Mouse (Mus musculus) forebrain, embryonic 16.5 days (tissue): ENCODE measurements around the gene Gtf2a2. TPM values are rescaled to one million over a fixed set of nuclear protein-coding genes. Genes with fewer than 3 reads are reported as not detected.

Experiments
- ATAC-seq: fragments of 200-750 bp; cut with Nextera tagmentation; 2 replicates; pipeline ENCODE4 v1.8.0; 2017; ENCODE audit warnings: mild to moderate bottlenecking, moderate library complexity
- H3K27ac ChIP-seq: fragments of 300-500 bp; sonication (generic); 2 replicates; pipeline ENCODE4 v1.5.1; 2014; ENCODE audit warnings: low read length, control low read depth
- H3K27me3 ChIP-seq: fragments of 300-500 bp; sonication (generic); replicated peaks from 2 replicates; pipeline ENCODE4 v1.6.1; 2014; ENCODE audit warnings: low read length; ENCODE audit not compliant: control insufficient read depth, insufficient read depth
- H3K36me3 ChIP-seq: fragments of 300-500 bp; sonication (generic); 2 replicates; pipeline ENCODE4 v1.6.1; 2014; ENCODE audit not compliant: control insufficient read depth, insufficient read depth
- H3K4me1 ChIP-seq: fragments of 300-500 bp; sonication (generic); replicated peaks from 2 replicates; pipeline ENCODE4 v1.6.1; 2014; ENCODE audit warnings: low read length; ENCODE audit not compliant: control insufficient read depth, insufficient read depth
- H3K4me2 ChIP-seq: fragments of 300-500 bp; sonication (generic); 2 replicates; pipeline ENCODE4 v1.6.1; 2014; ENCODE audit warnings: mild to moderate bottlenecking, low read length, control low read depth
- H3K4me3 ChIP-seq: fragments of 300-500 bp; sonication (generic); replicated peaks from 2 replicates; pipeline ENCODE4 v1.5.1; 2014; ENCODE audit warnings: mild to moderate bottlenecking, low read length, control low read depth
- H3K9ac ChIP-seq: fragments of 300-500 bp; sonication (generic); replicated peaks from 2 replicates; pipeline ENCODE4 v1.6.1; 2014; ENCODE audit warnings: low read depth, low read length, control low read depth
- H3K9me3 ChIP-seq: fragments of 300-500 bp; sonication (generic); 2 replicates; pipeline ENCODE4 v1.6.1; 2016; ENCODE audit warnings: low read length; ENCODE audit not compliant: control insufficient read depth
- WGBS: fragments of 180-500 bp; shearing (Covaris S2); extraction: QIAGEN DNeasy Blood & Tissue Kit; methylation state at CpG from one replicate; pipeline ENCODE4 v1.1.7; 2014; 5-methylcytosine and 5-hydroxymethylcytosine counted together
- polyA plus RNA-seq: library from polyadenylated mRNA; unstranded; fragments of >200 nt; fragmentation: Nextera tagmentation; extraction: Ambion mirVana; gene quantifications from 2 replicates; pipeline ENCODE4 v1.2.1, GENCODE M21; 2015

Gene Gtf2a2
- polyA plus RNA-seq, result 206 and 214 TPM in 2 replicates

GRCm38 (mm10) chr9:70012408-70012901 is at the start of gene Gtf2a2:
TSS of gene Gtf2a2 (plus strand) at chr9:70012550.
- WGBS, result under 1% methylated on average over 56 of the region's 57 CpGs
- Histone ChIP-seq H3K9ac (peak within 1 kb of the TSS; percentile 89), H3K4me3 (peak within 1 kb of the TSS; percentile 81), H3K27ac (peak within 1 kb of the TSS; percentile 91), H3K9me3 (no peaks in the 10 kb centered on the region), H3K4me2 (peak within 1 kb of the TSS; percentile 83), H3K36me3 (peaks cover 19% of the 10 kb centered on the region), H3K27me3 (no peaks in the 10 kb centered on the region), H3K4me1 (peaks cover 15% of the 10 kb centered on the region)
- peak; percentile 98 for ATAC-seq

- Histone ChIP-seq H3K9me3 (no peaks in the 10 kb centered on the region), H3K4me2 (no peak overlapping the region), H3K36me3 (no peaks in the 10 kb centered on the region), H3K27ac (no peak overlapping the region), H3K27me3 (no peaks in the 10 kb centered on the region), H3K4me3 (no peak overlapping the region), H3K4me1 (no peaks in the 10 kb centered on the region), H3K9ac (no peak overlapping the region)
- 84% methylated on average over 3 of the region's 3 CpGs for WGBS
- no peak for ATAC-seq
These were observed 48.0 kb upstream of the Gtf2a2 start for GRCm38 (mm10) chr9:69964370-69964769.

GRCm38 (mm10) chr9:69985526-69985925 is 26.8 kb upstream of the Gtf2a2 start:
- Histone ChIP-seq H3K4me1 (peaks cover 3% of the 10 kb centered on the region), H3K9me3 (no peaks in the 10 kb centered on the region), H3K4me3 (no peak overlapping the region), H3K27me3 (no peaks in the 10 kb centered on the region), H3K36me3 (no peaks in the 10 kb centered on the region), H3K4me2 (no peak overlapping the region), H3K27ac (no peak overlapping the region), H3K9ac (no peak overlapping the region)
- no peak for ATAC-seq
- 87% methylated on average over 1 of the region's 1 CpGs for WGBS

GRCm38 (mm10) chr9:69986063-69986462 is 26.3 kb upstream of the Gtf2a2 start:
- no peak overlapping the region for H3K4me2 ChIP-seq
- H3K9me3 ChIP-seq, result no peaks in the 10 kb centered on the region
- H3K4me1 ChIP-seq, result peaks cover 8% of the 10 kb centered on the region
- no peaks in the 10 kb centered on the region for H3K27me3 ChIP-seq
- ATAC-seq, result no peak
- WGBS, result 83% methylated on average over 10 of the region's 10 CpGs
- H3K9ac ChIP-seq, result no peak overlapping the region
- no peaks in the 10 kb centered on the region for H3K36me3 ChIP-seq
- H3K4me3 ChIP-seq, result no peak overlapping the region
- no peak overlapping the region for H3K27ac ChIP-seq

GRCm38 (mm10) chr9:69986571-69986970 is 25.8 kb upstream of the Gtf2a2 start:
- Histone ChIP-seq H3K36me3 (no peaks in the 10 kb centered on the region; the same call in 1 of the 2 replicates), H3K9me3 (no peaks in the 10 kb centered on the region), H3K4me1 (peaks cover 13% of the 10 kb centered on the region), H3K4me3 (no peak overlapping the region), H3K4me2 (no peak overlapping the region), H3K27me3 (no peaks in the 10 kb centered on the region), H3K27ac (no peak overlapping the region), H3K9ac (no peak overlapping the region)
- whole genome bisulfite sequencing, result 90% methylated on average over 5 of the region's 5 CpGs
- no peak for ATAC-seq

GRCm38 (mm10) chr9:69987579-69987978 is 24.8 kb upstream of the Gtf2a2 start:
- under 1% methylated on average over 3 of the region's 3 CpGs for WGBS
- Histone ChIP-seq H3K4me3 (no peak overlapping the region), H3K27ac (no peak overlapping the region), H3K4me1 (peaks cover 21% of the 10 kb centered on the region), H3K36me3 (no peaks in the 10 kb centered on the region; the same call in 1 of the 2 replicates), H3K9me3 (no peaks in the 10 kb centered on the region), H3K27me3 (no peaks in the 10 kb centered on the region), H3K4me2 (no peak overlapping the region), H3K9ac (no peak overlapping the region)
- no peak for ATAC-seq

DNA sequence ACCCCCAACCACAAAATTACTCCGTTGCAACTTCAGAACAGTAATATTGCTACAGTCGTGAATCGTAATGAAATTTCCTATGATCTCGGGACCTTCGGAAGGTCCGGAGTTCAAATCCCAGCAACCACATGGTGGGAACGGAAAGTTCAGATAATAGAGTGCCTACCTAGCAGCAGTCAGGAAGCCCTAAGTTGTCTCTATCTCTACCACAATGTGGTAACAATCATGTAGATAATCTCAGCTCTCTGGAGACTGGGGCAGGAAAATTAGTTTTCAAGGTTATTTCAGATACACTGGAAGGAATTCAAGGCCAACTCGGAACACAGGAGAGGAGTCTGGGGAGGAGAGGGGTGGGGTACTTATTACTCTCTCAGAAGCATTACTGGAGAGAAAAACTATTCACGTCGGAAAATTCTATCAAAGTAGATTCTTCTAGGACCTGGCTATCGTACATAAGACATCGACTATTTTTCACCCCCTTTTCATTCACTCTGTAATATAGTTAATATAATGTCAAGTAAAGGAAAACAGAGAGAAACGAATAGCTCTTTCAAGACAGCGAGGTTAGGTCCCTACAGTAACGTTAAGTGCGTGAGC is 23.5 kb upstream of the Gtf2a2 start:
- H3K9me3 ChIP-seq, result no peaks in the 10 kb centered on the region
- peak; percentile 1; the same call in 1 of the 2 replicates for ATAC-seq
- peak overlapping the region; percentile 100 for H3K4me3 ChIP-seq
- H3K27ac ChIP-seq, result peak overlapping the region; percentile 90
- H3K4me1 ChIP-seq, result peaks cover 24% of the 10 kb centered on the region
- 39% methylated on average over 16 of the region's 16 CpGs for WGBS
- H3K4me2 ChIP-seq, result peak overlapping the region; percentile 63
- peak overlapping the region; percentile 99 for H3K9ac ChIP-seq
- no peaks in the 10 kb centered on the region; the same call in 1 of the 2 replicates for H3K36me3 ChIP-seq
- no peaks in the 10 kb centered on the region for H3K27me3 ChIP-seq

DNA sequence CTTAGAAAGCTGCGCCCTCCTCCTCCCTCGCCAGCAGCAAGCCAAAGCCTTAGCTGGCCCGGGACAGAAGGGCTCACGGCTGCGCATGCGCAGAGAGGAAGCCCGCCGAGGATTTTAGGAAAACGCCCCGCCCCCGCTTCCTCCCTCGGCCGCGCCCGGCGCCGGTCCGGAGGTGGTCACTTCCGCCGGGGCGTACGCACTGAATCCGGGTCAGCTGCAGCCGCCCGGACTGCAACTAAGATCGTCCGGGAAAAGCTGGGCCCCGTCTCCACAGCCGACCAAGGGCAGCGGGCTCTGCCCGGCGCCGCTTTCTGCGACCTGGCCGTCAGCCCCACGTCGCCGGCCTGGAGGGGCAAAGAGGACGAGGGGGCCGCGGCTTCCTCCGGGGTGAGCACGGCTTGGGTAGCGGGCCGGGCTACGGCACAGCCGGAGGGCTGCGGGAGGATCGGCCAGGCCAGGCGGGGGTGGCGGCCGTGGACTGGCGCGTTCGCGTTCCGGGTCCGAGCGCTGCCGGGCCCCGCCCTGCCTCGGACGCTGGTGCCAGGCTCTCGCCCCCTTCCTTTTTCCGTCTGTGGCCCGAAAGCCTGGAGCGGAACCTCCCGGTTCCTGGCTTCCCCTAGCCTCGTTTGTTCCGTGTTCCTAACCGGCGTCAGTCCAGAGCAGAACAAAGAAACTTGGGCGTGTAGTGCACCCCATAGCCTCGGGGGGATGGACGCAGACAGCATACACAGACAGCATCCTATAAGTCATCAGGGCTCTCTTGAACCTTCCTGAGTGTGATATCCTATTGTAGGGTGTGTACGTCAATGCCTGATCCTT is 22.8 kb upstream of the Gtf2a2 start, which contains the start of gene Bnip2:
Bnip2 (plus strand) TSS at position 164 of the 819 bp plus-strand sequence.
- WGBS, result under 1% methylated on average over 58 of the region's 76 CpGs
- Histone ChIP-seq H3K27ac (peak within 1 kb of the TSS; percentile 90), H3K4me1 (peaks cover 24% of the 10 kb centered on the region), H3K4me3 (peak within 1 kb of the TSS; percentile 100), H3K36me3 (no peaks in the 10 kb centered on the region; the same call in 1 of the 2 replicates), H3K4me2 (peak within 1 kb of the TSS; percentile 63), H3K27me3 (no peaks in the 10 kb centered on the region), H3K9me3 (no peaks in the 10 kb centered on the region), H3K9ac (peak within 1 kb of the TSS; percentile 99)
- peak; percentile 87 for ATAC-seq

GRCm38 (mm10) chr9:69990346-69990745 is 22.0 kb upstream of the Gtf2a2 start:
- Histone ChIP-seq H3K9ac (peak overlapping the region; percentile 13; the same call in 1 of the 2 replicates), H3K27ac (no peak overlapping the region)

More at GRCm38 (mm10) chr9:69990346-69990745, 22.0 kb upstream of the Gtf2a2 start:
- peaks cover 24% of the 10 kb centered on the region for H3K4me1 ChIP-seq
- peak overlapping the region; percentile 56 for H3K4me2 ChIP-seq
- H3K27me3 ChIP-seq, result no peaks in the 10 kb centered on the region
- H3K9me3 ChIP-seq, result no peaks in the 10 kb centered on the region
- ATAC-seq, result no peak
- no peaks in the 10 kb centered on the region; the same call in 1 of the 2 replicates for H3K36me3 ChIP-seq
- H3K4me3 ChIP-seq, result peak overlapping the region; percentile 100
- 9% methylated on average over 5 of the region's 5 CpGs for WGBS
